Mouse (Mus musculus) adrenal gland, postnatal 0 days (tissue): ENCODE measurements around the gene Ppig. TPM values are rescaled to one million over a fixed set of nuclear protein-coding genes. Genes with fewer than 3 reads are reported as not detected.

Experiments used
- polyA plus RNA-seq: library from polyadenylated mRNA; unstranded; fragments of >200 nt; fragmentation: Nextera tagmentation; extraction: Ambion mirVana; gene quantifications from 2 replicates; pipeline ENCODE4 v1.2.1, GENCODE M21; 2015

Ppig gene
- polyA plus RNA-seq: 93.3 and 111 TPM in 2 replicates

DNA sequence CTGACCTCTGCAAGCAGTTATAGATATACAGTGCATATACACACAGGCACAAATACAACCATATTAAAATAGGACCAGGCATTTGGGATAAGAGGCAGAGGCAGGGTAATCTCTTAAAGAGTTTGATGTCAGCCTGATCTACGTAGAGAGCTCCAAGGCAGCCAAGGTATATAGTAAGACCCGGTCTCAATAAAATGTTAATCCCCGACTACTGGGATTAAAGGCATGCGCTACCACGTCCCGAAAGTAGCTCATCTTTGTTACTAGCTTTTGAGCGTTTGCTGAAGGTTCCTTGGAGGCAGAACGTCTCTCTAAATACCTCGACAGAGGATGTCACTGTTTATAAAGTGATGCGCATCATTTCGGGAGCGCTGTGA is at the start of gene Ppig:
Gene Ppig, plus strand, starts transcription at position 273 of the 377 bp plus-strand sequence.

DNA sequence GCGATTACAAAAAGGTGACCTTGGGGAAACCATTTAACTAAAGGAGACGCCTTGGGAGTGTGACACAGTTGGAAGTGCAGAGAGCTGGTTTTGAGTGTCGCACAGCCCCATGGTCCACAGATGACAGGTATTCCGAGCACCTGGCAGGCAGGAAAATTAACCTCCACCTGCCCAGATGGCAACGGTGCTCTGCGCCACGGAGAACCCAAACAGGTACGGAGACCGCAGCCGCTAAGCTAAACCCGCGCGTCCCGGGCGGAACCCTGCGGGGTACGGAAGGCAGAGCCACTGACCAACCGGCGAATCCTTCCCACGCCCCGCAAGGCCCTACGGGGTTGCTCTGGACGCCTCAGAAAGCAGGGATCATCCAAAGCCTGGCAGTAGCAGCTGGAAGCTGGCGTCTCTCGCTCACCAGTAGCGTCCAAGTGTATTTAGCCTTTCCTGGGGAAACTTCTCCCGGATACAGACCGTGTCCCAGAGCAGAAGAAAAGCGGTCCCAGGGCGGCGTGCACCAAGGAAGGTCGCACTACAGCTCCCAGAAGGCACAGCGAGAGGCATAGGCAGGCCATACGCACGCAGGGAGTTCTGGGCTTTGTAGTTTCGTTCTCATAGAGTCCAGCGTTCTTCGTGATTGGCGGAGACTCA is 9.2 kb upstream of the Ppig start, which contains the start of gene Fastkd1:
Gene Fastkd1, minus strand, starts transcription at position 536 of the 645 bp plus-strand sequence.

DNA sequence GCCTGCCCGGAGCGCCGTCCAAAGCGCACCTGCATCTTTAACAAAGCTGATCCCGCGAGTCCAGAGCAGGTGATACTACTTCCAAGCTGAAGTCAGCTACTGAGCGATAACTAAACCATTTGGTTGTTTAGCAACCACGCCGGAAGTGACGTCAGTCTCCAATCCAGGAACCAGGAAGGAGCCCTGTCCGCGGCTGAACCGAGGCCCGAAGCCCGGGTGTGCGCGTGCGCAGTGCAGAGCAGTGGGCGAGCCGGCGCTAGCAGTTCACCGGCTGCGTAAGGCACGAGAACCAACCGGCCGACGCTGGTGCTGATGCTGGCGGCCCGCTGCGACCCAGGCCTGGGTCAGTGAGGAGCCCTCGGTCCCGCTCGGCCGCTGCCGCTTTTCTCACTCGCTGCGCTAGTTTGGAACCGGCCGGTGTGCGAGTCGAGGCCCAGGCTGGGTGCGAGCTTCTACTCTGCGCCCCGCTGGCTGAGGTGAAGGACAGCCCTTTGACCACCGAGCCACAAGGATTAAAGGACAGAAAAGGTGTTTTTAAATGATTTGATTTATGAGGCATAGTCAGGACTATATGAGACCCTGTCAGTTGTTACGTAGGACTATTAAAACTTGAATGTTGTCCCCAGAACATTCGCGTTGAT is 67.2 kb downstream of the Ppig start, which contains the start of the genes Ccdc173 and Phospho2:
Gene Ccdc173, minus strand, starts transcription at position 147 of the 641 bp plus-strand sequence.
Gene Phospho2, plus strand, starts transcription at position 195 of the 641 bp plus-strand sequence.

Other genes with a start within 250 kb of the Ppig start
- gene Lrp2, start 136.5 kb upstream of the Ppig start, polyA plus RNA-seq: 0.55 and 0.76 TPM in 2 replicates
- gene Bbs5, start 75.4 kb upstream of the Ppig start, polyA plus RNA-seq: 15.4 and 26.5 TPM in 2 replicates
- 0.28 and 2.2 TPM in 2 replicates for gene Klhl41, start 52.4 kb upstream of the Ppig start, polyA plus RNA-seq
- 6.6 and 9.1 TPM in 2 replicates for gene Fastkd1, start 9.0 kb upstream of the Ppig start, polyA plus RNA-seq
- 2.1 and 2.5 TPM in 2 replicates for gene Ccdc173, start 67.0 kb downstream of the Ppig start, polyA plus RNA-seq
- 33.4 and 36.1 TPM in 2 replicates for gene Phospho2, start 67.1 kb downstream of the Ppig start, polyA plus RNA-seq
- gene Klhl23, start 99.4 kb downstream of the Ppig start, polyA plus RNA-seq: 13.7 and 15.8 TPM in 2 replicates
- gene Ssb, start 139.0 kb downstream of the Ppig start, polyA plus RNA-seq: 339 and 370 TPM in 2 replicates
- 37.7 and 48.4 TPM in 2 replicates for gene Mettl5, start 163.1 kb downstream of the Ppig start, polyA plus RNA-seq
- 6.4 and 10.9 TPM in 2 replicates for gene Ubr3, start 174.7 kb downstream of the Ppig start, polyA plus RNA-seq